Mouse (Mus musculus): ENCODE data around the gene Mss51. TPM values are rescaled to one million over a fixed set of nuclear protein-coding genes. Genes with fewer than 3 reads are reported as not detected.

Mss51 gene
- total RNA-seq (2017): 2.9 and 3.7 TPM in 2 replicates

DNA sequence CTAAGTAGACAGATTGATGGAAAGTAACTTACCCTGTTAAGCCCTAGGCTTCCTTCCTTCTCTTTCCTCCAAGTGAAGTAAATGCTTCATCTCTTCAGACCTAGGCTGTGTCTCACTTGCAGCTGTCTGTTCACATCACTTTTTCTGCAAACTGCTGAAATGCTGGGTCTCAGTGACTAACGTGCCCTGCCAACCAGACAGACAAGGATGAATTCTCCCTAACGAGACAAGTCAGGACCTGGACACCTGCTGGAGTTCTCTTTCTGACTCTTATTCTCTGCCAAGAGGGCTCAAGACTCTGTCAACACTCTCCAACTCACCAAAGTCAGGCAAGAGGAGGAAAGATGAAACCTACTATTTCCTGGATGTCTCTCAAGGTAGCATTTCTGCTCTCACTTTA, at the start of gene Mss51:
Gene Mss51, minus strand, starts transcription at position 299 of the 400 bp plus-strand sequence.
- ATAC-seq (ENCODE audit: extremely low read depth, insufficient number of reproducible peaks, low FRiP score, poor library complexity, severe bottlenecking): no peak

- ATAC-seq (ENCODE audit: extremely low read depth, insufficient number of reproducible peaks, low FRiP score, poor library complexity, severe bottlenecking): peak; percentile 91
These were observed 49.7 kb upstream of the Mss51 start, which contains the start of gene Ppp3cb for GRCm38 (mm10) chr14:20546415-20546814. Gene Ppp3cb (minus strand): TSS chr14:20546573.

DNA sequence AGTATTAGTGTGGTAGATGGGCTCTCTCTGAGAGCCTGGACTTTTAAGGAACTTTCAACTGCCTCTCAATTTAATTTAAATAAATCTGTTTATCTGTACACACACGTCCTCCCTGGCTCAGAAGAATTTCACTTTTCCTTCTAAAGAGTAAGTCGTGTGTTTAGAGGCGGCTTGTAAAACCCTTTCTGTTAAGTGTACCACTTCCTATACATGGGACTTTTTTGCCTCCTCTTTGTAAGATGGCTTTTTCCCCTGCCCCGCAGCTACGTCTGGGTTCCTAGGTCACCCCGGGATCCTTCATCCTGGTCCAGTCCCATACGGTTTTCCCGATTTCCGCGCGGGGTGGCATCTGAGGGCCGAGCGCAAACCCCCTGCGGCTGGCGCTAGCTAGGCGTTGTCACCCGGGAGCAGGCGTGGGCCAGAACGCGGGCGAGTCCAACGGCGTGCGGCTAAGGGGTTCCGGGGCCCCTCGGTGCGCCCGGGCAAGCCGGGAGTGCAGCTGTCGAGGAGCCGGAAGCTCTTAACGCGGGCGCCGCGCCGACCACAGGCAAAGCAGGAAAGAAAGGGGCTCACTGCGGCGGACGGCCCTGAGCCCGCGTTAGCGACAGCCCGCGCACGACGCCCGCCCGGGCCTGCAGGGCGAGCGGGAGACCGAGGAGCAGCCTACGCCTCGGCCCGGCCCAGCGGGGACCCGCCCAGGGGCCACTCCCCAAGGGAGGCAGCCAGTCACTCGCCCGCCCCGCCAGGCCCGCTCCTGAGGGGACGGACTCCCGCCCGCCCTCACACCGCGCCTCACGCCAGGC, 49.0 kb upstream of the Mss51 start:
- ATAC-seq (ENCODE audit: extremely low read depth, insufficient number of reproducible peaks, low FRiP score, poor library complexity, severe bottlenecking): peak; percentile 63

- no peak for ATAC-seq (ENCODE audit: extremely low read depth, insufficient number of reproducible peaks, low FRiP score, poor library complexity, severe bottlenecking)
These were observed 48.0 kb upstream of the Mss51 start for GRCm38 (mm10) chr14:20544467-20545411.

GRCm38 (mm10) chr14:20529643-20530042, 32.9 kb upstream of the Mss51 start:
- ATAC-seq (ENCODE audit: extremely low read depth, insufficient number of reproducible peaks, low FRiP score, poor library complexity, severe bottlenecking): no peak

DNA sequence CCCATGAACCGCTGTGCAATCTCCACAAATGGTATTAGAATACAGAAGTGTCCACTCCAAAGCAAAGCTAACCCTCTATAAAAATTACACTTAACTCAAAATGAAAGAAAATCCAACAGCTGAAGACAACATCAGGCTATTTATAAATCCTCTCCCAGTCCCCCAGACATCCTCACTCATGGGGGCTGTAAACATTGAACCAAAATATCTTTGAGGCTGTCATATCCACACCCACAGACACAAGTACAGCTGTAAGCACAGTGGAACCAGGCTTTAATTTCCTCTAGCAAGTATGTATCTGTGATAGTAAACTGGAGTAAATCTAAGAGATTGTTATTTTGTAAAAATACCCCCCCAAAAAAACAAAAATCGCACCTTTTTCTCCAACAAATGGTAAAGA, 23.5 kb upstream of the Mss51 start:
- no peak for ATAC-seq (ENCODE audit: extremely low read depth, insufficient number of reproducible peaks, low FRiP score, poor library complexity, severe bottlenecking)

GRCm38 (mm10) chr14:20508424-20508823, 11.7 kb upstream of the Mss51 start:
- 0 out of 2 replicates have a peak, but pooled peaks have one; percentile 33 for ATAC-seq (ENCODE audit: extremely low read depth, insufficient number of reproducible peaks, low FRiP score, poor library complexity, severe bottlenecking)

DNA sequence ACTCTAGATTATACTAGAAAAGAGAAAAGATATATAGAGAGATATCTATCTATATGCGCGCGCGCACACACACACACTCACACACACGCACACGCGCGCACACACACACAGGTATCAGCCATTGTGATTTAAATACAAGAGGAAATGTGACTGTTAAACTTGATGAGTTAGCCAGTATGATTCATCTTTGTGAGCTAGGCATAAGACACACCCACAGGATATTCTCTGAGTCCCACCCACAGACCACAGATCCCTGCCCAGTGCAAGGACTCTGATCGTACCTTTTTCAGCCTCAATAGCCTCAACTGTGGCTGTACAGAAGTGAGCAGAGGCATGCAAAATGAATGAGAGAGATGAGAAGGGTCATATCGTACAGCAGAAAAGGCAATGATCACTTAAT, 6.3 kb upstream of the Mss51 start:
- no peak for ATAC-seq (ENCODE audit: extremely low read depth, insufficient number of reproducible peaks, low FRiP score, poor library complexity, severe bottlenecking)

GRCm38 (mm10) chr14:20499982-20500381, 3.3 kb upstream of the Mss51 start:
- no peak for ATAC-seq (ENCODE audit: extremely low read depth, insufficient number of reproducible peaks, low FRiP score, poor library complexity, severe bottlenecking)

- ATAC-seq (ENCODE audit: extremely low read depth, insufficient number of reproducible peaks, low FRiP score, poor library complexity, severe bottlenecking): no peak
These were observed 10.7 kb downstream of the Mss51 start for GRCm38 (mm10) chr14:20486031-20486430.

- no peak for ATAC-seq (ENCODE audit: extremely low read depth, insufficient number of reproducible peaks, low FRiP score, poor library complexity, severe bottlenecking)
These were observed 14.5 kb downstream of the Mss51 start for GRCm38 (mm10) chr14:20482051-20482751.

DNA sequence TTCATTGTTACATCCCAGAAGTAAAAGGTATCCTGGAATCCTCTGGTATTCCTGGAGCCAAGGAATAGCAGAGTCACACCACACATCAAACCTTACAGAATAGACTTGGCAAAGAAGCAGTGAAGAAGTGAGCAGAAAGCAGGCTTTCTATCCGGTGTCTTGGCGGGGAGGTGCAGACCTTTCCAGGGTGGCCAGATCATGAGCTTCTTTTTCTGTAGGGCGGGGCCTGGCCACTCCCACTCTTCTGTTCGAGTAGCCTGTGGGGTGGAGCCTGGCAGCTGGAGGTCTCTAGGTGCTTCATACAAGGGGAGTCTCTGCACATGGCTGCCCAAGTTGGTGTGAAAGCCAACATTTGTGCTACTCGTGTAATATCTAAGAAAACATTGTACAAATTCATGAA, 15.5 kb downstream of the Mss51 start:
- no peak for ATAC-seq (ENCODE audit: extremely low read depth, insufficient number of reproducible peaks, low FRiP score, poor library complexity, severe bottlenecking)

DNA sequence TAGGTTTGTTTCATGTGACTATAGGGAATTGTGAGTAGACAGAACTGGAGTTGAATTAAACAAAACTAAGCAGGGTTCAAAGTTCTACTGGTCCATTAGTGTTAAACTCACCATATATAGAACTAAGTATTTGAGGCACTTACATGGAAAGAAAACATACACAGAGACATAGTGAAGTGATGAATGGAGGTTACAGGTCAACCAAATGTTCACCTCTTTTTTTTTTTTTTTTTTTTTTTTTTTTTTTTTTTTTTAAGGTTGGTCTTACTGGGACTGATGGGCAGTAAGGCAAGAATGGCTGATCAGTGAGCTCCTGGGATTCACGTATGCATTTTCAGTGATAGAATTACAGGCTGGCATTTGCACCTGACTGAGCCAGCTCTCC, 16.5 kb downstream of the Mss51 start:
- ATAC-seq (ENCODE audit: extremely low read depth, insufficient number of reproducible peaks, low FRiP score, poor library complexity, severe bottlenecking): no peak

- peak; percentile 80 for ATAC-seq (ENCODE audit: extremely low read depth, insufficient number of reproducible peaks, low FRiP score, poor library complexity, severe bottlenecking)
These were observed 17.2 kb downstream of the Mss51 start, which contains the start of gene Anxa7 for GRCm38 (mm10) chr14:20479291-20480194. Gene Anxa7 (minus strand): TSS chr14:20480133.

GRCm38 (mm10) chr14:20478801-20479200, 17.9 kb downstream of the Mss51 start:
- ATAC-seq (ENCODE audit: extremely low read depth, insufficient number of reproducible peaks, low FRiP score, poor library complexity, severe bottlenecking): no peak

DNA sequence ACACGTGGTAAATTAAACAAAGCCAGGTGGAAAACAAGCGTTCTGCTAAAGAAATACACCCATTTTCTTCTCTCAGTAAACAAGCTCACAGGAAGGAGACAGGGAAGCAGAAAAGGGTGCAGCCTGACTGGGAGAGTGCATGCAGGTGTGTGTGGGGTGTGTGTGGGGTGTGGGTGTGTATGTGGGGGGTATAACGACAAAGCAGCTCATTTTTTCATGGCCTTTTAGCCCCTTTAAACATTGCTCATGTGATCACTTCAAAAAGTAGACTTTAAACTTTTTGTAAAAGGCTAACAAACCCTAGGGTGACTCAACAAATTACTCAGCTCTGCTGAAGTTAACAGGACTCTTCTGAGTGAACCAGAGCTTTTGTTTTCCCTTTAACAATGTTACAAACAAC, 18.3 kb downstream of the Mss51 start:
- ATAC-seq (ENCODE audit: extremely low read depth, insufficient number of reproducible peaks, low FRiP score, poor library complexity, severe bottlenecking): no peak

- no peak for ATAC-seq (ENCODE audit: extremely low read depth, insufficient number of reproducible peaks, low FRiP score, poor library complexity, severe bottlenecking)
These were observed 19.3 kb downstream of the Mss51 start for GRCm38 (mm10) chr14:20477261-20478025.

Data from neutrophil, adult 5-6 weeks (primary cell).